Mouse (Mus musculus): ENCODE measurements around the gene Arhgef28. TPM values are rescaled to one million over a fixed set of nuclear protein-coding genes. Genes with fewer than 3 reads are reported as not detected.

Gene Arhgef28
- polyA plus RNA-seq, 1 experiment: 16.7 TPM

DNA sequence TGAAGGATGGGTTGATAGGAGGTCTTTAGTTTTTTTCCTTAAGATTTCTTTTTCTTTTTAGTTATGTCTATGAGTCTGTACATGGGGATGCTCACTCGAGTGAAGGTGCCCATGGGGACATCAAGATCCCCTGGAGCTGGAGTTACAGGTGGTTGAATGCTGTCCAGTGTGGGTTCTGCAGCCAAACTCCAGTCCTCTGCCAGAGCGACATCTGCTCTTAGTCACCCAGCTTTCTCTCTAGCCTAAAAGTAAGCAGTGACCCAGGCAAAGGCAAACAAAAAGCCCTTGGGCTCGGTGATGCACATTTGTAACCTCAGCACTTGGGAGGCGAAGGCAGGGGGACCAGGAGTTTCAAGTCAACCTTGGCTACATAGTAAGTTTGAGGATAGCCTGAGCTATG lies 232.3 kb downstream of the Arhgef28 start:
- H3K4me3 ChIP-seq (ENCODE audit: insufficient read depth, low read length): no peak overlapping the region
- TF ChIP-seq CTCF (IDR thresholded peaks at IDR 0.05; ENCODE audit: borderline replicate concordance, insufficient read depth, low read length) (no peak), POLR2A (IDR thresholded peaks at IDR 0.05; ENCODE audit: low read depth, low read length) (no peak)
- no peak overlapping the region for H3K27ac ChIP-seq (ENCODE audit: insufficient read depth, low read length)
- no peaks in the 10 kb centered on the region for H3K4me1 ChIP-seq (ENCODE audit: control insufficient read depth, insufficient read depth, low read length)

DNA sequence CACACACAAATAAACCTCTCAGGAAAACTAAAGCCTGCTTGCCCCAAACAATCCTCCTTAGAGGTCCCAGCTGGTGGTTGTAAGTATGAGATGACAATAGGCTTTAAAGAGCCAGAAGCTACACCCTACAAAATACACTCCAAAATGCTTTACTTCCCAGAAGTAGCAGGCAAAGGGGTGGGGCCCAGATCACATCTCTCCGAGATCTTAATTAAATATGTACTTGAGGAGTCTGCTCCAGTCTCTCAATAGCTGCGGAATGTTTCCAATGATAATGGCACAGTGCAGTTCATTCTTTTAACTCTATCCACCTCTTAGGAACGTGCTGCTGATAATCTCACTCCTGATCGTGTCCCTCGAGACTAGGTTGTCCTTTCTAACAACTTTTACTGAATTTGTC lies 240.2 kb downstream of the Arhgef28 start:
- TF ChIP-seq POLR2A (IDR thresholded peaks at IDR 0.05; ENCODE audit: low read depth, low read length) (no peak), CTCF (IDR thresholded peaks at IDR 0.05; ENCODE audit: borderline replicate concordance, insufficient read depth, low read length) (no peak)
- Histone ChIP-seq H3K4me3 (ENCODE audit: insufficient read depth, low read length) (no peak overlapping the region), H3K27ac (ENCODE audit: insufficient read depth, low read length) (no peak overlapping the region), H3K4me1 (ENCODE audit: control insufficient read depth, insufficient read depth, low read length) (no peaks in the 10 kb centered on the region)

DNA sequence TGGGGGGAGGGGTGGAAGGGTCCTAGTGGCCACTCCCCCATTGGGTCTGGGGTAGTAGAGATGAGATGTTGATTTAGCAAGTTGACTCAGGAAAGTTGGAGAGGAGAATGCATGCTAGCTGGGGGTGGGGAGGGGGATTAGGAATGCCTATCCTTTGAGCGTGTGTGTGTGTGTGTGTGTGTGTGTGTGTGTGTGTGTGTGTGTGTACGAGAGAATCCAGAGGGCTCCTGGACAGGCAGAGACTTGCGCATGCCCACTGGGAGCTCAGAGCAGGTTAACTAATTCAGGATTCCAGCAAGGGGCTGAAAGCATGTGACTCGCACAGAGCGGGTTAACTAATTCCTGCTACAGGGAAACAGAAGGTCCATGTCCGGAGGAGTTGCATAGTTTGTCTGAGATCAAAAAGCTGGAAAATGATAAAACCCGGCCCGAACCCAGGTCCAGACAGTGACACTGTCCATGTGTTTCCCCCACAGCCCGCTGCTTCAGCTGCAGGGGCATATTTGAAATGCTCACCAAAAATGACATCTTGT lies 241.3 kb downstream of the Arhgef28 start:
- no peak for TF ChIP-seq POLR2A (IDR thresholded peaks at IDR 0.05; ENCODE audit: low read depth, low read length)
- no peak for TF ChIP-seq CTCF (IDR thresholded peaks at IDR 0.05; ENCODE audit: borderline replicate concordance, insufficient read depth, low read length)
- Histone ChIP-seq H3K27ac (ENCODE audit: insufficient read depth, low read length) (no peak overlapping the region), H3K4me3 (ENCODE audit: insufficient read depth, low read length) (no peak overlapping the region), H3K4me1 (ENCODE audit: control insufficient read depth, insufficient read depth, low read length) (no peaks in the 10 kb centered on the region)

DNA sequence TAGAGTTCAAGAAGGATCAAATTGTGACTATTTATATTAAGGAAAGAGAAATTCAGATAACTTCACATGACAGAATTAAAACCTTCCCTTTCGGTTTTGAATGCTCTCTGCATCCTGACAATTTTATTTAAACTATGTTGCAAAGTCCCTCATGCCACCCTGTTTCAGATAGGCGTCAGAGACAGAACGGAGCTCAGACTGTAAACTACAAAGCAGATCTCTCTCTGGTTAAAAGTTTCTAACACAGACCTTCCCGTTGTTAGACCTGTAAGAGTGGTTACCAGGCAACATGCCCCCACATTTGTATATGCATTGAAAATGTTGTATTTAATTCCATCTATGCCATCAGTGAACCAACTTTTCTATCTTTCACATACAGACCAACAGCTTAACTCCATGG lies 246.1 kb downstream of the Arhgef28 start:
- Histone ChIP-seq H3K4me1 (ENCODE audit: control insufficient read depth, insufficient read depth, low read length) (no peaks in the 10 kb centered on the region), H3K27ac (ENCODE audit: insufficient read depth, low read length) (no peak overlapping the region), H3K4me3 (ENCODE audit: insufficient read depth, low read length) (no peak overlapping the region)
- TF ChIP-seq CTCF (IDR thresholded peaks at IDR 0.05; ENCODE audit: borderline replicate concordance, insufficient read depth, low read length): no peak
- no peak for TF ChIP-seq POLR2A (IDR thresholded peaks at IDR 0.05; ENCODE audit: low read depth, low read length)

DNA sequence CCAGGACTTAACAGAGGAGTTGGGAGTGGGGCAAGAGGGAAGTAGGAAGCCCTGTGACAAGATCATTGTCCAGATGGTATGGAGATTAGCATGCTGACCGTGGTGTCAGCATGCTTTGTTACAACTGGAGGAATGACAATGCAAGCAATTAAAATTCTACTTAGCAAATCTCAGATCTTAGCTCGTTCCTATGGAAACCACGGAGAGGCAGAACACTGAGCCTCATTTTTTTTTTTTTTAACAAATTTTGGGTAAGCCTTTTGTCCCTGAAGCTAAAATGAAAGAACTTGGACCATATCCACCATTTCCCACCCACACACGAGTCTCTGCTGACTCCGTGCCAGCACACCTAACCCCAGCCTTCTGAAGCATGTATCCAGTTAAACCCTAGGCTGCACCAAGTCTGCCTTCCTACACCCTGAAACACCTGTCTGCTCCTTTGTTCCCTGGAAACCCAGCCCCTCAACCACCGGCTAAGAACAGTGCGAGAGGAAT lies 246.8 kb downstream of the Arhgef28 start:
- Histone ChIP-seq H3K4me3 (ENCODE audit: insufficient read depth, low read length) (no peak overlapping the region), H3K4me1 (ENCODE audit: control insufficient read depth, insufficient read depth, low read length) (no peaks in the 10 kb centered on the region), H3K27ac (ENCODE audit: insufficient read depth, low read length) (no peak overlapping the region)
- TF ChIP-seq CTCF (IDR thresholded peaks at IDR 0.05; ENCODE audit: borderline replicate concordance, insufficient read depth, low read length) (no peak), POLR2A (IDR thresholded peaks at IDR 0.05; ENCODE audit: low read depth, low read length) (no peak)

DNA sequence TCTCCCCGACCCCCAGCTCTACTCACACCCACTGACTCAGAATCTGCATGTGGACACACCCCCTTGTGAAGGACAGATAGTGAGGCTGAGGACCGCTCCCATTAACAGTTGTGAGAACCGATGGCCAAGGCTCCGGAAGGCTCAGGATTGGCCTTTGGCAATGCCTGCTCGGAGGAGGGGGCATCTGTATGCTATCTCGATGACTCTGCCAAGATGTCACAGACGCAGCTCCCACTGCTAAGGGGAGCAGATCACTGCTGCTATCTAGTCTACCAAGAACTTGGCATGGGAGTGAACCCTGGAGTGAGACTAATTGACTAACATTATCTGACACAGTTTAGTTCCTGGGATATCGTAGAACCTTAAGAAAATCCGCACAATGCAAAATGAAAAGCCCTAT lies 250.5 kb downstream of the Arhgef28 start:
- Histone ChIP-seq H3K27ac (ENCODE audit: insufficient read depth, low read length) (no peak overlapping the region), H3K4me1 (ENCODE audit: control insufficient read depth, insufficient read depth, low read length) (no peaks in the 10 kb centered on the region), H3K4me3 (ENCODE audit: insufficient read depth, low read length) (no peak overlapping the region)
- TF ChIP-seq CTCF (IDR thresholded peaks at IDR 0.05; ENCODE audit: borderline replicate concordance, insufficient read depth, low read length): no peak
- TF ChIP-seq POLR2A (IDR thresholded peaks at IDR 0.05; ENCODE audit: low read depth, low read length): no peak

DNA sequence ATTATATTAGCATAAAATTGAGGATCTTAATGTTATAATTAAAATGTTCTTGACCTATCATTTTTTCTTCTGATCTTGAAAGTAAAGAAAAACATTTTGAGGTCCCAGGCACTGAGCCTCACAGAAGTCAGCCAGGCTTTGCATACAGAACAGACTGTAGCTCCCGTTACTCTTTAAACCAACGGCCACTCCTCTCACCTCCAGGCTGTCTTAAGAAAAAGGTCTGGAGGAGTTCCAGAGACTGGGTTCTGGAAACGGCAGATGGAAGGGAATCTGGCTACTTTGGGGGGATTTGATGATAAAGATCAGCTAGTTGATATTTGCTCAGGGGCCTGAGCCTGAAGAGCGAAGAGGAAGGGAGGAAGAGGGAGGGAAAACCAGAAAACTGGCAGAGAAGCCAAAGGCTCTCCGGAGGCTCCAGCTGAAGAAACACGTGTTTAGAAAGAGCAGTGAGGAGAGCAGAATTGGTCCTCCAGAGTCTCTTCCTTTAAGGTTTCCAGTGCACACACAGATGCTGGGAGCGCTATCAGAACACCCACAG lies 251.2 kb downstream of the Arhgef28 start:
- TF ChIP-seq CTCF (IDR thresholded peaks at IDR 0.05; ENCODE audit: borderline replicate concordance, insufficient read depth, low read length) (no peak), POLR2A (IDR thresholded peaks at IDR 0.05; ENCODE audit: low read depth, low read length) (no peak)
- Histone ChIP-seq H3K4me1 (ENCODE audit: control insufficient read depth, insufficient read depth, low read length) (no peaks in the 10 kb centered on the region), H3K27ac (ENCODE audit: insufficient read depth, low read length) (no peak overlapping the region), H3K4me3 (ENCODE audit: insufficient read depth, low read length) (no peak overlapping the region)

DNA sequence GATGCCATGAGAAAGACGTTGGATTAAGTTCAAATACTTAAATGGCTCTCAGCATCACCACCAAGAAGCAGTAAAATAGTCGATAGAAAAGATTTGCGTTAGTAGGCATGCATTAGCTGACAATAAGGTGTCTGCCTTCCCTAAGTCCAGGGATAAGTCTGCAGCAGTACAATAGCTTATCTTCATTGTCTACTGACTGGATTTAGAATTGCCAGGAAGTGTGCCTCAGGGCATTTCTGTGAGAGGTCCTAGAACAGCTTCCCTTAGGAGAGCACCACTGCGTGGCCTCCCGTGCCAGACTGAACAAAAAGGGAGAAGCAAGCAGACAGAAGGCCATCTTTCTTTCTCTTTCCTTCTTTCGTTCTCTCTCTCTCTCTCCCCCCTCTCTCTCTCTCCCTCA lies 252.2 kb downstream of the Arhgef28 start:
- Histone ChIP-seq H3K27ac (ENCODE audit: insufficient read depth, low read length) (no peak overlapping the region), H3K4me3 (ENCODE audit: insufficient read depth, low read length) (no peak overlapping the region), H3K4me1 (ENCODE audit: control insufficient read depth, insufficient read depth, low read length) (no peaks in the 10 kb centered on the region)
- TF ChIP-seq POLR2A (IDR thresholded peaks at IDR 0.05; ENCODE audit: low read depth, low read length) (no peak), CTCF (IDR thresholded peaks at IDR 0.05; ENCODE audit: borderline replicate concordance, insufficient read depth, low read length) (no peak)

DNA sequence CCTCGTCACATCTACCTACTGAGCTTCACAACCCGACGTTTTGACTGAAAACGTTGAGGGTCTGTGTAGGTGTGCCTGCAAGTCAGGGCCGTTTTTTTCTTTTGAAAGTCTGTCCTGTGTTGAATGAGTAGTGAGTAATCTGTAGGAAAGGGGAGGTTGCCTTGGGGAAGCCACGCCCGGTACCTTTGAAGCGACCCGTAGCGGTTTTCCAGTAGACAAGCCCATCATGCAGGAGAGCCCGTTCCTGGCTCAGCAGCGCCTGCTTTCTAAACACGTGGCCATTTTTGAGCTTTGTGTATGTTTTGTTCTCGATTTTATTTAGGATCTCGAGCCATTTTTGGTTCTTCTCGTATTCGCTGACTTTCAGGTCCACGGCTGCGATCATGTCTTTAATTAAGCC lies 252.7 kb downstream of the Arhgef28 start:
- Histone ChIP-seq H3K27ac (ENCODE audit: insufficient read depth, low read length) (no peak overlapping the region), H3K4me1 (ENCODE audit: control insufficient read depth, insufficient read depth, low read length) (no peaks in the 10 kb centered on the region), H3K4me3 (ENCODE audit: insufficient read depth, low read length) (no peak overlapping the region)
- TF ChIP-seq POLR2A (IDR thresholded peaks at IDR 0.05; ENCODE audit: low read depth, low read length): no peak
- TF ChIP-seq CTCF (IDR thresholded peaks at IDR 0.05; ENCODE audit: borderline replicate concordance, insufficient read depth, low read length): no peak

DNA sequence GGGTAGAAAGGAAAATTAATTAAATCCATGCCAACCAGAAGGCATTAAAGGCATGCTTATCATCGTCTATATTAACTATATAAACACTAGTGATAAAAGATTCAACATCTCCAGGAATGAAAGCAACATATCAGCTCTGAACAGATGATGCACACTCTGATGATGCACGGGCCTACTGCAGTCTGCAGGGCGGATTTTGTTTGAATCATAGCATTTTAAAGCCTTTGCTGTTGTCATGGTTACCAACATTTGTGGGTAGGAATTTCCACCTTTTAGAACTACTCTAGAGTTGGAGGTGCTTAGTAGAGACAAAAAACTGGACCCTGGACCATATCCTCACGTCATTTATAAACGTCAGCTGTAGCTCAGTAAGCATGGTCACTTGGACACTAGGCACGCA lies 257.4 kb downstream of the Arhgef28 start:
- no peak overlapping the region for H3K27ac ChIP-seq (ENCODE audit: insufficient read depth, low read length)
- no peak overlapping the region for H3K4me3 ChIP-seq (ENCODE audit: insufficient read depth, low read length)
- TF ChIP-seq POLR2A (IDR thresholded peaks at IDR 0.05; ENCODE audit: low read depth, low read length): no peak
- TF ChIP-seq CTCF (IDR thresholded peaks at IDR 0.05; ENCODE audit: borderline replicate concordance, insufficient read depth, low read length): no peak
- H3K4me1 ChIP-seq (ENCODE audit: control insufficient read depth, insufficient read depth, low read length): no peaks in the 10 kb centered on the region
